Mouse (Mus musculus) WW6 (cell line): Measurements from ENCODE around the gene Nudt15.

Experiments
- DNase-seq: peaks from one replicate; pipeline ENCODE4 v3.0.0-alpha.2; 2013; ENCODE audit warnings: low read depth, low spot score

Gene Nudt15

DNA sequence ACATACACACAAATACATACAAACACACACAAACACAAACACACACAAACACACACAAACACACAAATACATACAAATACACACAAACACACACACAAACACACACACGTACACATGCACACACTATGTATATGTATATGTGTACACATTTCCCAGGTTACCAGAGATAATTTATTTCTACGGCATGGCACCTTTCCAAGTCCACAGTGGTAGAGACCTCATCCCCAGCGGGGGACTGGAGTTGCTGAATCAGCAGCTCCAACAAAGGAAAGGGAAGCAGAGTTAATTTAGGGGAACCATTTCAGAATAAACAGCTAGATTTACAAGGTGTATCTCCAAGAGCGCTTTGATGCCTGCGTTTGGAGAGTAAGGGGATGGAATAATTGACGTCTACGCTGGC lies 75.8 kb downstream of the Nudt15 start:
- no peak for DNase-seq

DNA sequence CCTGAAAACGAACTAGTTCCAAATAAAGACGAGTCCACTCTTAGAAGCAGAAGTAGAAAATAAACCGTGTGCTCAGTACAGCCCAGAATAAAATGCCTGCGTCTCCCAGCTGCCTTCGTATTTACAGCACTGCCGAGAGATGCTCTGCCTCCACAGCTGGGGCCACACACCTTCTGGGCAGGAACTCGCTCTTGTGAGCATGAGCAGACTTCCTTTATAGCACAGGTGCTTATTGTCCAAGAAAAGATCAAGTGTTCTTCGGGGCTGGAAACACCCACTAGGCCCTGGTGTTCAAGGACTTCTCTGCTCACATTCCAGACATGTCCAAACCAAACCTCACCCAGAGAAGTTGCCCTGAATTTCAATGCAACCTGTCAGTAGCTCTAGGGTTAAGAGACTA lies 77.4 kb downstream of the Nudt15 start:
- DNase-seq = no peak

DNA sequence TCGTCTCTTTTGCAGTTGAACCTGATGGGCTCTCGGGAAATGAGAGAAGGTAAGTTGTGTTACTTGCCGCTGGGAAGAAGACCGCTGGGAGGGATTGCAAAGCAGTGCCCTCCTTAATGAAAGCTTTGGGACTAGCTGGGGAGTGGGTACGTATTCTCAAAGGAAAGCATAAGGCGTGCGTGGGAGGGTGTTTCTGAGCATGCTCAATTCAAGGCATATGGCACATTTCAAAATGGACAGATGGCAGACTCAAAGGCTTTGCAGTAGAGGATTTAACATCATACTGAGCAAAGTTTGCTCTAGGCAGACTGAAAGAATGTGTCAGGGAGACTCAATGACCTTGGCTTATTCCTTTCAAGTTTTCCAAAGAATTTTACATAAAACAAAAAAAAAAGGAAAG lies 78.5 kb downstream of the Nudt15 start:
- no peak for DNase-seq
